Mouse (Mus musculus) adrenal gland, postnatal 10 days (tissue): ENCODE data around the gene Cela2a. TPM values are rescaled to one million over a fixed set of nuclear protein-coding genes. Genes with fewer than 3 reads are reported as not detected.
A peak's percentile ranks its signal among the peaks of the same experiment; 100 is the strongest.
"Not testable (repeated sequence)": the region's sequence is repeated elsewhere in the genome, so short reads cannot be mapped to it uniquely, and the experiment has no call there.

ENCODE experiments used
- DNase-seq: peaks from one replicate; pipeline ENCODE4 v3.0.0; 2021; ENCODE audit warnings: mixed read lengths
- total RNA-seq, 2 experiments: library from RNA; stranded (reverse); gene quantifications; 2 replicates each; pipeline ENCODE4 v1.2.3; 2021

Gene Cela2a
- total RNA-seq, 2 experiments from 2014 or later, result not detected

GRCm38 (mm10) chr4:141797545-141797944 is 28.4 kb downstream of the Cela2a start:
- DNase-seq, result no peak

- no peak for DNase-seq
These were observed 29.0 kb downstream of the Cela2a start for GRCm38 (mm10) chr4:141796954-141797353.

- peak; percentile 35 for DNase-seq
These were observed 29.6 kb downstream of the Cela2a start for GRCm38 (mm10) chr4:141796356-141796755.

- DNase-seq, result no peak
These were observed 31.8 kb downstream of the Cela2a start for GRCm38 (mm10) chr4:141794152-141794535.

- peak; percentile 99 for DNase-seq
These were observed 32.4 kb downstream of the Cela2a start, which contains the start of gene Casp9 for GRCm38 (mm10) chr4:141793282-141794151. Gene Casp9, plus strand, starts transcription at chr4:141793612.

GRCm38 (mm10) chr4:141792554-141793281 is 33.2 kb downstream of the Cela2a start:
- DNase-seq, result no peak

GRCm38 (mm10) chr4:141791951-141792350 is 34.0 kb downstream of the Cela2a start:
- no peak for DNase-seq

GRCm38 (mm10) chr4:141791486-141791885 is 34.5 kb downstream of the Cela2a start:
- DNase-seq, result no peak

- DNase-seq, result peak; percentile 96
These were observed 35.4 kb downstream of the Cela2a start, which contains the start of gene Dnajc16 for GRCm38 (mm10) chr4:141790524-141790990. Gene Dnajc16, minus strand, starts transcription at chr4:141790931.

- no peak for DNase-seq
These were observed 36.3 kb downstream of the Cela2a start for GRCm38 (mm10) chr4:141789564-141790218.

- DNase-seq, result no peak
These were observed 38.5 kb downstream of the Cela2a start for GRCm38 (mm10) chr4:141787462-141787861.

- no peak for DNase-seq
These were observed 38.9 kb downstream of the Cela2a start for GRCm38 (mm10) chr4:141787046-141787445.

- no peak for DNase-seq
These were observed 39.8 kb downstream of the Cela2a start for GRCm38 (mm10) chr4:141786141-141786540.

- DNase-seq, result no peak
These were observed 41.1 kb downstream of the Cela2a start for GRCm38 (mm10) chr4:141784835-141785234.

GRCm38 (mm10) chr4:141781201-141781985 is 44.6 kb downstream of the Cela2a start:
- peak; percentile 73 for DNase-seq

GRCm38 (mm10) chr4:141779828-141780227 is 46.1 kb downstream of the Cela2a start:
- DNase-seq, result no peak

GRCm38 (mm10) chr4:141773019-141773418 is 52.9 kb downstream of the Cela2a start:
- DNase-seq, result not testable (repeated sequence)

GRCm38 (mm10) chr4:141771823-141772222 is 54.1 kb downstream of the Cela2a start:
- no peak for DNase-seq

GRCm38 (mm10) chr4:141769501-141770160 is 56.3 kb downstream of the Cela2a start:
- no peak for DNase-seq

GRCm38 (mm10) chr4:141767353-141768036 is 58.5 kb downstream of the Cela2a start:
- no peak for DNase-seq
